Mouse (Mus musculus): ENCODE results near the gene Trpt1. TPM values are rescaled to one million over a fixed set of nuclear protein-coding genes. Genes with fewer than 3 reads are reported as not detected.

The Trpt1 gene
- total and polyA plus RNA-seq, 2 experiments from 2014 or later, result 23.5 to 31.1 TPM

DNA sequence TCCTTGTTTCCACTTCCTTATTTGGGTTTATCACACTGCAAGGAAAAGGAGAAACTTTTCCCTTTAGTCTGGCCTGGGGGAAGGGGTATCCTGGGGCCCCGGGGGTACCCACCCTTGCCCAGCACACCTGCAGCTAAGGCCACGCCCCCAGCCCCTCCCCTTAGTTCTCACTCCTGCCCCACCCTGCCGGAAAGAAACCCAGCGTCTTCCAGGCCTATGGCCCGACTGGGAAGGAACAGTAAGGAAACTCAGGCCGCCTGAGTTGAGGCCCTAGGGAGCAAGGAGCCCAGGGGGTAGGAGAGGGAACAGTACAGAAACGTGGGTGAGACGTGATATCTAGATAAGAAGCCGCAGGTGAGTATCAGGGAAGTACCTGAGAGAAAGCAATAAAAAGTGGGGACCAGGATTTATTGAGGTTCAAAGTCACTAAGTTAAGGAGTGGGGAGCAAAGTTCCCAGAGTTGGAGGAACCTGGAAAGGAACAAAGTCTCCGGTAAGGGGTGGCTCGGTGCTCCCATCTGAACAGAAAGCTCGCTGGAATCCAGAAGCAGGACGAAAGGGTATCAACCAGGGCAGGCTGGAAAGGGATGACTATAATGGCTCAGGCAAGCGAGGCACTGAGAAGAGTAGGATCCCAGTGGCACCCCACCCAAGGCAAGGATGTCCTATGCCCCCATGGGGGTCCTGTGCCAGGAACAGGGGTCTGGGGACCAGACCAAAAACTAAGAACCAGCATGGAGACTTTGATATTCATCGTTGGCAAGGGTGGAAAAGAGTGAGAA, 27.2 kb upstream of the Trpt1 start:
- no peak overlapping the region for H3K27ac ChIP-seq
- ATAC-seq, result no peak
- 17% methylated on average over 15 of the region's 15 CpGs for WGBS
- DNase-seq (ENCODE audit: low spot score), result no peak
- no peaks in the 10 kb centered on the region for H3K4me1 ChIP-seq (ENCODE audit: insufficient read depth, low read length)
- peak overlapping the region; percentile 41 for H3K4me3 ChIP-seq (ENCODE audit: low read length)
- 0 out of 2 replicates have a peak, but pooled peaks cover 3% of the 10 kb centered on the region for H3K27me3 ChIP-seq (ENCODE audit: insufficient read depth, low read length)
- no peaks in the 10 kb centered on the region for H3K36me3 ChIP-seq (ENCODE audit: insufficient read depth, low read length)
- TF ChIP-seq CTCF (IDR thresholded peaks at IDR 0.05; ENCODE audit: low read depth), result no peak
- peak overlapping the region; percentile 35; the same call in 1 of the 2 replicates for H3K9ac ChIP-seq (replicated peaks; ENCODE audit: low read length)
- peak overlapping the region; percentile 52 for H3K4me2 ChIP-seq (ENCODE audit: low read depth, low read length)
- H3K9me3 ChIP-seq (ENCODE audit: low read length), result no peaks in the 10 kb centered on the region

- under 1% methylated on average over 17 of the region's 20 CpGs for WGBS
- ATAC-seq, result peak; percentile 6; the same call in 1 of the 2 replicates
- TF ChIP-seq CTCF (IDR thresholded peaks at IDR 0.05; ENCODE audit: low read depth), result no peak
Measured at GRCm38 (mm10) chr19:6969291-6969664, 26.7 kb upstream of the Trpt1 start.

DNA sequence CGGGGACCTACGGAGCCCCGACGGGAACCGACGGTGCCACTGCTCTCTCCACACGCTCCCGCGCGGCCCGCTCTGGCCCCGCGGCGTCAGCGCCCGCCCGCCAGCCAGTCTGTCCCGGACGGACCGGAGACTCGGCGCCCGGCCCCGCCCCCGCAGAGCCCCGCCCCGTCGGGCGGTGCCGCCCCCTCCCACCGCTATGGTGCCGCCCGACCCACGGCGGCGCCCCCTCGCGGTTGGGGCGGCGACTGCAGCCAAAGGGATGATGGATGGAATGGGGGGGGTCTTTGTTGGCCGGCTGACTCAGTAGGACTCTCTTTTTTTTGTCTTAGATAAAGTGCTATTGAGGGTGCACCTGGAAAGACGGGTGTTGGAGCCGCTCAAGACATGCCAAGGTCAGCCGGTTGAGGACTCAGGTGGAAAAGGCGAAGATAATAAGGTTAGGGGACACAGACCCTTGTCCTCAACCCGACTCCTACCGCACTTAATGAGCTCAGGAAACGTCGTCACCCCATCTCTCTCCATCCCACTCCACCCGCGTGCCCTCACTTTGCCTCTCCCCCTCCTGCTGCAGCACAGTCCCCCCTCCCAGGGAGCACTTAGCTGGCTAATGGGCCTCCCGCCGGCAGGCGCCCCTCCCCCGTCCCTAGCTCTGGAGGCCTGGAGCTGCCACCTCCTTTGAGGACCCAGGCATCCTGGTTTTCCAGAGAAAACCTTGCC, 26.1 kb upstream of the Trpt1 start:
- ATAC-seq (peak; percentile 30), DNase-seq (ENCODE audit: low spot score) (peak; percentile 50)
- no peaks in the 10 kb centered on the region for H3K9me3 ChIP-seq (ENCODE audit: low read length)
- peak overlapping the region; percentile 41 for H3K4me3 ChIP-seq (ENCODE audit: low read length)
- 1% methylated on average over 47 of the region's 55 CpGs for WGBS
- H3K36me3 ChIP-seq (ENCODE audit: insufficient read depth, low read length), result no peaks in the 10 kb centered on the region
- TF ChIP-seq CTCF (IDR thresholded peaks at IDR 0.05; ENCODE audit: low read depth), result peak; percentile 51
- H3K4me2 ChIP-seq (ENCODE audit: low read depth, low read length), result peak overlapping the region; percentile 52
- peak overlapping the region; percentile 35 for H3K9ac ChIP-seq (replicated peaks; ENCODE audit: low read length)
- no peaks in the 10 kb centered on the region for H3K4me1 ChIP-seq (ENCODE audit: insufficient read depth, low read length)
- H3K27me3 ChIP-seq (ENCODE audit: insufficient read depth, low read length), result 0 out of 2 replicates have a peak, but pooled peaks cover 3% of the 10 kb centered on the region
- no peak overlapping the region for H3K27ac ChIP-seq

More at GRCm38 (mm10) chr19:6969291-6969664, 26.7 kb upstream of the Trpt1 start:
- Histone ChIP-seq H3K9me3 (ENCODE audit: low read length) (no peaks in the 10 kb centered on the region), H3K27ac (no peak overlapping the region), H3K4me3 (ENCODE audit: low read length) (peak overlapping the region; percentile 41), H3K4me1 (ENCODE audit: insufficient read depth, low read length) (no peaks in the 10 kb centered on the region), H3K4me2 (ENCODE audit: low read depth, low read length) (peak overlapping the region; percentile 52), H3K36me3 (ENCODE audit: insufficient read depth, low read length) (no peaks in the 10 kb centered on the region), H3K27me3 (ENCODE audit: insufficient read depth, low read length) (0 out of 2 replicates have a peak, but pooled peaks cover 3% of the 10 kb centered on the region), H3K9ac (replicated peaks; ENCODE audit: low read length) (peak overlapping the region; percentile 35)
- no peak for DNase-seq (ENCODE audit: low spot score)

DNA sequence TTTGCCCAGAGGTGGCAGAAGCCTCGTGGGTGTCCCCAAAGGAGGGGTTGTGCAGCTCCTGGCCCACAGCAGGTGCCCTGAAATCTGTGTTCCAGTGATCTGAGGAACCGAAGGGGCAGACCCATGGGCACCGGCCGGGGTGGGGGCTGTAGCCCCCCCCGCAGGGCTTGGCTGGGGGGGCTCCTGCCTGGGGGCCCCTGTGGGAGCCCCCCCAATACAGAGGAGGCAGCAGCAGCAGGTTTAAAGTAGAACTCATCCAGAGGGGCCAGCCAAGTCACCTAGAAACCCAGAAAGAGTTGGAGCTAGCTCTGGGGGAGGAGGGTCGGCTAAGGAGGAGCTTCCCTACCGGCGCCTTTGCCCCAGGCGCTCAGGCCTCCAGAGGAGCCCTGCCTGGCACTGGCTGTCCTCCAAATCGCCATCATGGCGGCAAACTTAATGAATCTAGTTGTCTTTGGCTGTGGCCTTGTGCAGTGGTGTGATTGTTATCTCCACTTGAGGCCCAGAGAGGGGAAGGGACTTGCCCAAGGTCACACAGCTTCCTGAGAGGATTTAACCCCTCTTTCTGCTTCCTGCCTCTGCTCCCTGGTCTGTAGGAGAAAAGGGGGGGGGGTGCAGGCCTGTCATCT, 25.4 kb upstream of the Trpt1 start:
- Histone ChIP-seq H3K9me3 (ENCODE audit: low read length) (no peaks in the 10 kb centered on the region), H3K4me3 (ENCODE audit: low read length) (no peak overlapping the region; the same call in 1 of the 2 replicates), H3K27ac (no peak overlapping the region), H3K4me1 (ENCODE audit: insufficient read depth, low read length) (no peaks in the 10 kb centered on the region), H3K9ac (replicated peaks; ENCODE audit: low read length) (no peak overlapping the region), H3K36me3 (ENCODE audit: insufficient read depth, low read length) (no peaks in the 10 kb centered on the region), H3K27me3 (ENCODE audit: insufficient read depth, low read length) (0 out of 2 replicates have a peak, but pooled peaks cover 3% of the 10 kb centered on the region), H3K4me2 (ENCODE audit: low read depth, low read length) (peak overlapping the region; percentile 52; the same call in 1 of the 2 replicates)
- ATAC-seq (no peak), DNase-seq (ENCODE audit: low spot score) (no peak)
- no peak for TF ChIP-seq CTCF (IDR thresholded peaks at IDR 0.05; ENCODE audit: low read depth)
- 16% methylated on average over 11 of the region's 11 CpGs for WGBS

- TF ChIP-seq CTCF (IDR thresholded peaks at IDR 0.05; ENCODE audit: low read depth), result no peak
- Histone ChIP-seq H3K4me1 (ENCODE audit: insufficient read depth, low read length) (peaks cover 8% of the 10 kb centered on the region), H3K4me2 (ENCODE audit: low read depth, low read length) (no peak overlapping the region), H3K9ac (replicated peaks; ENCODE audit: low read length) (no peak overlapping the region), H3K27ac (no peak overlapping the region), H3K9me3 (ENCODE audit: low read length) (no peaks in the 10 kb centered on the region), H3K36me3 (ENCODE audit: insufficient read depth, low read length) (no peaks in the 10 kb centered on the region), H3K27me3 (ENCODE audit: insufficient read depth, low read length) (0 out of 2 replicates have a peak, but pooled peaks cover 3% of the 10 kb centered on the region), H3K4me3 (ENCODE audit: low read length) (no peak overlapping the region)
- WGBS, result 52% methylated on average over 6 of the region's 6 CpGs
- no peak for DNase-seq (ENCODE audit: low spot score)
- ATAC-seq, result no peak
Measured at GRCm38 (mm10) chr19:6971644-6972043, 24.3 kb upstream of the Trpt1 start.

DNA sequence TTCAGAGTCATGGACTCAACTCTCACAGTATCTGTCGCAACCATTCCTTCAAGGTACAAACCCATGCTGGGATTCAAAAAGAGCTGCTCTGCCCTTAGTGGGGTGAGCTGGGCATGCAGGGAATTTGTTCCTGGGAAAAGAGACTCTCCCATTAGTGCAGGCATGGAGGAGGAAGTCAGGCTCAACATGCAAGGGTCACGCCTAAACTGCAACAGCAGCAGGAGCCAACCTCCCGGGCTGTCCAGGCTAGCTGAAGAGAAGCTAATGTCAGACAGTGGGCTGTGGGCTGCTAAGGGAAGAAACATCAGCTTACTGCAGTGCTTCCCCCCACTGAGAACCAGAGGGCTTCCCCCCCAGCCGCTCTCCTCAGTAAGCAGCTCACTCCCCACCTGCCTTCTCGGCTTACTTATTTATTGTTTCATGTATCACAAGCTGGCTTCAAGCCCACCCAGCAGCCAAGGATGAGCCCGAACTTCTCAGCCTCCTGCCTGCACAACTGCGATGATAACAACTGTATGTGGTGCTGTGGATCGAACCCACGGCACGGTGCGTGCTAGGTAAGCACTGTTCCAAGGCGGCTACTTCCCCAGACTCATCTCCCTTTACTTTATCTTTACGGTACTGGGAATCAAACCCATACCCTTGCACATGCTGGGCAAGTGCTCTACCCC, 23.5 kb upstream of the Trpt1 start:
- Histone ChIP-seq H3K36me3 (ENCODE audit: insufficient read depth, low read length) (no peaks in the 10 kb centered on the region), H3K4me2 (ENCODE audit: low read depth, low read length) (no peak overlapping the region), H3K4me3 (ENCODE audit: low read length) (no peak overlapping the region), H3K9me3 (ENCODE audit: low read length) (no peaks in the 10 kb centered on the region), H3K27ac (no peak overlapping the region), H3K27me3 (ENCODE audit: insufficient read depth, low read length) (0 out of 2 replicates have a peak, but pooled peaks cover 3% of the 10 kb centered on the region), H3K4me1 (ENCODE audit: insufficient read depth, low read length) (peaks cover 9% of the 10 kb centered on the region), H3K9ac (replicated peaks; ENCODE audit: low read length) (no peak overlapping the region)
- TF ChIP-seq CTCF (IDR thresholded peaks at IDR 0.05; ENCODE audit: low read depth), result no peak
- DNase-seq (ENCODE audit: low spot score), result no peak
- no peak for ATAC-seq
- 79% methylated on average over 13 of the region's 13 CpGs for WGBS
